Mouse (Mus musculus) liver, adult (tissue): ENCODE data around the gene Gpr179.

Source experiments
- GATA4 ChIP-seq: IDR thresholded peaks from 2 replicates; pipeline ENCODE4 v1.6.1; 2014; ENCODE audit warnings: mild to moderate bottlenecking, low read length; ENCODE audit not compliant: insufficient replicate concordance

The Gpr179 gene

GRCm38 (mm10) chr11:97309911-97310571, 41.8 kb downstream of the Gpr179 start:
- TF ChIP-seq GATA4: no peak

- no peak for TF ChIP-seq GATA4
Measured at GRCm38 (mm10) chr11:97309451-97309836, 42.4 kb downstream of the Gpr179 start.

GRCm38 (mm10) chr11:97308806-97309450, 42.9 kb downstream of the Gpr179 start:
- no peak for TF ChIP-seq GATA4

GRCm38 (mm10) chr11:97307294-97308069, 44.4 kb downstream of the Gpr179 start:
- TF ChIP-seq GATA4: no peak

- no peak for TF ChIP-seq GATA4
Measured at GRCm38 (mm10) chr11:97304631-97305030, 47.2 kb downstream of the Gpr179 start.

- TF ChIP-seq GATA4: no peak
Measured at GRCm38 (mm10) chr11:97302231-97302781, 49.6 kb downstream of the Gpr179 start.

- TF ChIP-seq GATA4: no peak
Measured at GRCm38 (mm10) chr11:97301406-97301805, 50.5 kb downstream of the Gpr179 start.

- TF ChIP-seq GATA4: no peak
Measured at GRCm38 (mm10) chr11:97299939-97300338, 51.9 kb downstream of the Gpr179 start.

- TF ChIP-seq GATA4: no peak
Measured at GRCm38 (mm10) chr11:97296542-97296941, 55.3 kb downstream of the Gpr179 start.

GRCm38 (mm10) chr11:97292731-97293130, 59.1 kb downstream of the Gpr179 start:
- no peak for TF ChIP-seq GATA4

- no peak for TF ChIP-seq GATA4
Measured at GRCm38 (mm10) chr11:97289276-97290230, 62.3 kb downstream of the Gpr179 start.

- TF ChIP-seq GATA4: no peak
Measured at GRCm38 (mm10) chr11:97287643-97288042, 64.2 kb downstream of the Gpr179 start.

- TF ChIP-seq GATA4: no peak
Measured at GRCm38 (mm10) chr11:97286973-97287372, 64.9 kb downstream of the Gpr179 start.

- TF ChIP-seq GATA4: no peak
Measured at GRCm38 (mm10) chr11:97285852-97286775, 65.8 kb downstream of the Gpr179 start.

GRCm38 (mm10) chr11:97284854-97285253, 67.0 kb downstream of the Gpr179 start:
- TF ChIP-seq GATA4: no peak
